ENCODE assay signal across 30 mouse cellular contexts in genomic region chr4:131113727-131114303, GRCm38 (mm10).
DNase-seq lines count a peak whose midpoint lies in the region; ATAC-seq lines count a peak whose summit lies in the region.
"Had no signal": no experiment of that assay in that cellular context is flagged by ENCODE, and none has a peak within 500 bp of the region (broad histone marks: within the 10 kb centered on the region; RNA-seq: fewer than 3 reads in every experiment).

No protein-coding gene starts in this region.

- peak; percentile 64 for ATAC-seq in hindbrain, embryonic 13.5 days (ENCODE audit: low FRiP score)
- no peak for ATAC-seq in hindbrain, embryonic 11.5 days (ENCODE audit: low FRiP score)
- peak; percentile 53; the same call in 1 of the 2 replicates for ATAC-seq in hindbrain, embryonic 14.5 days (ENCODE audit: low FRiP score)
- ATAC-seq in hindbrain, embryonic 16.5 days: peak; percentile 79
- ATAC-seq in neural tube, embryonic 13.5 days (ENCODE audit: low read depth): peak; percentile 61; the same call in 1 of the 2 replicates
- no peak for ATAC-seq in kidney, embryonic 14.5 days (ENCODE audit: low FRiP score, low TSS enrichment)
- ATAC-seq: forebrain, postnatal 0 days; intestine, embryonic 15.5 days; lung, postnatal 0 days had no signal

- peak overlapping the region; percentile 66 for H3K27ac ChIP-seq in hindbrain, embryonic 13.5 days
- H3K27ac ChIP-seq in hindbrain, embryonic 11.5 days (ENCODE audit: low read depth, low read length): no peak overlapping the region
- H3K27ac ChIP-seq in hindbrain, embryonic 14.5 days: peak overlapping the region; percentile 51
- H3K27ac ChIP-seq in hindbrain, embryonic 16.5 days (ENCODE audit: low read depth, low read length): no peak overlapping the region
- H3K27ac ChIP-seq in neural tube, embryonic 13.5 days (replicated peaks): peak overlapping the region; percentile 64
- H3K27ac ChIP-seq in kidney, embryonic 14.5 days (ENCODE audit: low read depth, low read length): no peak overlapping the region
- H3K27ac ChIP-seq: heart, embryonic 13.5 days; intestine, embryonic 15.5 days; kidney, postnatal 0 days; liver, embryonic 13.5 days; macrophage; neural tube, embryonic 12.5 days; stomach, embryonic 15.5 days had no signal

- no peak overlapping the region for H3K4me3 ChIP-seq in hindbrain, embryonic 13.5 days
- no peak overlapping the region for H3K4me3 ChIP-seq in hindbrain, embryonic 11.5 days (ENCODE audit: low read depth, low read length)
- H3K4me3 ChIP-seq in hindbrain, embryonic 14.5 days (replicated peaks; ENCODE audit: low read length): no peak overlapping the region
- no peak overlapping the region for H3K4me3 ChIP-seq in hindbrain, embryonic 16.5 days (ENCODE audit: low read length)
- H3K4me3 ChIP-seq in neural tube, embryonic 13.5 days: no peak overlapping the region
- H3K4me3 ChIP-seq in kidney, embryonic 14.5 days (ENCODE audit: low read length): no peak overlapping the region
- H3K4me3 ChIP-seq: erythroblast, embryonic 14.5 days; heart, embryonic 13.5 days; intestine, embryonic 15.5 days; liver, embryonic 13.5 days; neural tube, embryonic 12.5 days; stomach, embryonic 15.5 days had no signal

- H3K4me1 ChIP-seq in hindbrain, embryonic 13.5 days (replicated peaks): peaks cover 32% of the 10 kb centered on the region
- no peaks in the 10 kb centered on the region for H3K4me1 ChIP-seq in hindbrain, embryonic 11.5 days (replicated peaks; ENCODE audit: control insufficient read depth, insufficient read depth, low read length)
- peaks cover 17% of the 10 kb centered on the region for H3K4me1 ChIP-seq in hindbrain, embryonic 14.5 days (replicated peaks; ENCODE audit: control insufficient read depth, insufficient read depth, low read length)
- no peaks in the 10 kb centered on the region; the same call in 1 of the 2 replicates for H3K4me1 ChIP-seq in hindbrain, embryonic 16.5 days (ENCODE audit: control insufficient read depth, insufficient read depth, low read depth, low read length)
- H3K4me1 ChIP-seq in neural tube, embryonic 13.5 days (replicated peaks): peaks cover 12% of the 10 kb centered on the region
- H3K4me1 ChIP-seq in kidney, embryonic 14.5 days (ENCODE audit: control insufficient read depth, insufficient read depth, low read length): no peaks in the 10 kb centered on the region
- H3K4me1 ChIP-seq: heart, embryonic 13.5 days; intestine, embryonic 15.5 days; liver, embryonic 13.5 days; neural tube, embryonic 12.5 days; stomach, embryonic 15.5 days had no signal

- no peak overlapping the region for H3K4me2 ChIP-seq in hindbrain, embryonic 13.5 days
- no peak overlapping the region for H3K4me2 ChIP-seq in hindbrain, embryonic 11.5 days (replicated peaks; ENCODE audit: low read depth, low read length)
- H3K4me2 ChIP-seq in hindbrain, embryonic 14.5 days (replicated peaks): no peak overlapping the region
- no peak overlapping the region for H3K4me2 ChIP-seq in hindbrain, embryonic 16.5 days (ENCODE audit: low read length)
- H3K4me2 ChIP-seq in neural tube, embryonic 13.5 days: no peak overlapping the region
- no peak overlapping the region for H3K4me2 ChIP-seq in kidney, embryonic 14.5 days (replicated peaks; ENCODE audit: low read depth, low read length)
- H3K4me2 ChIP-seq: heart, embryonic 13.5 days; intestine, embryonic 15.5 days; liver, embryonic 13.5 days; neural tube, embryonic 12.5 days; stomach, embryonic 15.5 days had no signal

- H3K36me3 ChIP-seq in hindbrain, embryonic 13.5 days: no peaks in the 10 kb centered on the region
- H3K36me3 ChIP-seq in hindbrain, embryonic 11.5 days (ENCODE audit: control insufficient read depth, insufficient read depth, low read length): no peaks in the 10 kb centered on the region
- no peaks in the 10 kb centered on the region for H3K36me3 ChIP-seq in hindbrain, embryonic 14.5 days (replicated peaks; ENCODE audit: control insufficient read depth, insufficient read depth)
- no peaks in the 10 kb centered on the region for H3K36me3 ChIP-seq in hindbrain, embryonic 16.5 days (ENCODE audit: control insufficient read depth, insufficient read depth, low read length)
- no peaks in the 10 kb centered on the region for H3K36me3 ChIP-seq in neural tube, embryonic 13.5 days
- no peaks in the 10 kb centered on the region for H3K36me3 ChIP-seq in kidney, embryonic 14.5 days (ENCODE audit: control insufficient read depth, insufficient read depth, low read length)
- H3K36me3 ChIP-seq: heart, embryonic 13.5 days; intestine, embryonic 15.5 days; liver, embryonic 13.5 days; neural tube, embryonic 12.5 days; stomach, embryonic 15.5 days had no signal

- 0 out of 2 replicates have a peak, but pooled peaks cover 5% of the 10 kb centered on the region for H3K27me3 ChIP-seq in hindbrain, embryonic 13.5 days
- H3K27me3 ChIP-seq in hindbrain, embryonic 11.5 days (ENCODE audit: control insufficient read depth, insufficient read depth, low read length): no peaks in the 10 kb centered on the region
- no peaks in the 10 kb centered on the region for H3K27me3 ChIP-seq in hindbrain, embryonic 14.5 days (ENCODE audit: control insufficient read depth, insufficient read depth, low read length)
- H3K27me3 ChIP-seq in hindbrain, embryonic 16.5 days (replicated peaks; ENCODE audit: control insufficient read depth, insufficient read depth, low read length): no peaks in the 10 kb centered on the region
- H3K27me3 ChIP-seq in neural tube, embryonic 13.5 days: peaks cover 9% of the 10 kb centered on the region; the same call in 1 of the 2 replicates
- no peaks in the 10 kb centered on the region for H3K27me3 ChIP-seq in kidney, embryonic 14.5 days (ENCODE audit: control insufficient read depth, insufficient read depth, low read length)
- H3K27me3 ChIP-seq: intestine, embryonic 15.5 days; liver, embryonic 13.5 days; neural tube, embryonic 12.5 days; stomach, embryonic 15.5 days had no signal

- 31% methylated on average over 10 of the region's 10 CpGs for WGBS in hindbrain, embryonic 13.5 days
- 45% methylated on average over 10 of the region's 10 CpGs for WGBS in hindbrain, embryonic 11.5 days
- WGBS in hindbrain, embryonic 14.5 days: 27% methylated on average over 10 of the region's 10 CpGs
- WGBS in hindbrain, embryonic 16.5 days: 23% methylated on average over 10 of the region's 10 CpGs
- 36% methylated on average over 10 of the region's 10 CpGs for WGBS in neural tube, embryonic 13.5 days
- 45% methylated on average over 10 of the region's 10 CpGs for WGBS in kidney, embryonic 14.5 days

- no peak for DNase-seq in hindbrain, embryonic 11.5 days (ENCODE audit: low spot score)
- peak; percentile 43 for DNase-seq in hindbrain, embryonic 14.5 days (ENCODE audit: low spot score)
- DNase-seq in retina, embryonic 14.5 days (ENCODE audit: low spot score): no peak
- DNase-seq: adrenal gland, adult 2 months; adrenal gland, postnatal 36 days; B cell, adult 2 months; cerebellum, adult 2 months; cerebellum, postnatal 14 days; forebrain, postnatal 0 days; heart, postnatal 10 days; kidney, adult 2 months; kidney, postnatal 4 days; layer of hippocampus, postnatal 36 days; left cerebral cortex, postnatal 4 days; liver, embryonic 13.5 days; lung, adult 18-20 months; right cerebral cortex, postnatal 25 days; thymus, postnatal 36 days had no signal

- no peak overlapping the region for H3K9ac ChIP-seq in hindbrain, embryonic 13.5 days
- H3K9ac ChIP-seq in hindbrain, embryonic 11.5 days (ENCODE audit: low read depth, low read length): no peak overlapping the region
- no peak overlapping the region for H3K9ac ChIP-seq in hindbrain, embryonic 14.5 days
- H3K9ac ChIP-seq in hindbrain, embryonic 16.5 days (ENCODE audit: low read depth, low read length): no peak overlapping the region
- no peak overlapping the region for H3K9ac ChIP-seq in neural tube, embryonic 13.5 days
- H3K9ac ChIP-seq in kidney, embryonic 14.5 days (ENCODE audit: low read depth, low read length): no peak overlapping the region
- H3K9ac ChIP-seq: forebrain, postnatal 0 days; heart, embryonic 13.5 days; intestine, embryonic 15.5 days; liver, embryonic 13.5 days; neural tube, embryonic 12.5 days; stomach, embryonic 15.5 days had no signal

- no peaks in the 10 kb centered on the region for H3K9me3 ChIP-seq in hindbrain, embryonic 13.5 days
- no peaks in the 10 kb centered on the region for H3K9me3 ChIP-seq in hindbrain, embryonic 11.5 days (ENCODE audit: control insufficient read depth, low read length)
- no peaks in the 10 kb centered on the region for H3K9me3 ChIP-seq in hindbrain, embryonic 14.5 days (ENCODE audit: control insufficient read depth, low read length)
- no peaks in the 10 kb centered on the region for H3K9me3 ChIP-seq in hindbrain, embryonic 16.5 days (ENCODE audit: control insufficient read depth, low read length)
- H3K9me3 ChIP-seq in neural tube, embryonic 13.5 days: no peaks in the 10 kb centered on the region
- no peaks in the 10 kb centered on the region for H3K9me3 ChIP-seq in kidney, embryonic 14.5 days (ENCODE audit: control insufficient read depth, low read length)
- H3K9me3 ChIP-seq: heart, embryonic 13.5 days; intestine, embryonic 15.5 days; liver, embryonic 13.5 days; neural tube, embryonic 12.5 days; stomach, embryonic 15.5 days had no signal

Comparison
In these comparisons a context has a peak if more than half of its experiments do, and no peak if none do; other contexts are left out.
1. ATAC-seq: peak in hindbrain, embryonic 13.5 days (single experiment), hindbrain, embryonic 14.5 days (single experiment), hindbrain, embryonic 16.5 days (single experiment) and neural tube, embryonic 13.5 days (single experiment); none in hindbrain, embryonic 11.5 days (single experiment) and kidney, embryonic 14.5 days (single experiment).
2. H3K27ac ChIP-seq: peak in hindbrain, embryonic 13.5 days (single experiment), hindbrain, embryonic 14.5 days (single experiment) and neural tube, embryonic 13.5 days (single experiment); none in hindbrain, embryonic 11.5 days (single experiment), hindbrain, embryonic 16.5 days (single experiment) and kidney, embryonic 14.5 days (single experiment).